Mouse (Mus musculus) NIH3T3 (cell line): ENCODE data around the gene Tmem184c.
A peak's percentile ranks its signal among the peaks of the same experiment; 100 is the strongest.

Experiments
- DNase-seq: peaks from one replicate; pipeline ENCODE4 v3.0.0-alpha.2; 2012; ENCODE audit warnings: low read depth

The Tmem184c gene

GRCm38 (mm10) chr8:77610374-77610969 lies at the start of gene Tmem184c:
Gene Tmem184c, minus strand, starts transcription at chr8:77610698.
- DNase-seq, result peak; percentile 99

GRCm38 (mm10) chr8:77659534-77660080 lies 49.1 kb upstream of the Tmem184c start:
- DNase-seq, result peak; percentile 57

DNA sequence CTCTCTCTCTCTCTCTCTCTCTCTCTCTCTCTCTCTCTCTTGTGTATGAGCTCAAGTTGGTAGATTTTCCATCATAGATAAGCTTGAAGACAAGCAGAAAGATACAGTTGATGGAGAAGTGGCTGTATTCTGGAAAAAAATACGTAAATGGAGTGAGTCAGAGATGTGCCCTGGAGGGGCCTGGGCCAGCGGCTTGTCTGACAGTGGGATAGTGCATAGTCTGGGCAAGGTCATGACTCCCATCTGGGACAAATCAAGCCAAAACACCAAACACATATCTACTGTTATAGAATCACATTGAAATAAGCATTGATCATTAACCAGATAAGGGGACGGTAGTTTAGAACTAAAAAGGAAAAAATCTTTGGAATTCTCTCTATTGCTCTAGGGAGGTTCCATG lies 47.9 kb upstream of the Tmem184c start:
- peak; percentile 11 for DNase-seq

GRCm38 (mm10) chr8:77650646-77651190 lies 40.2 kb upstream of the Tmem184c start:
- no peak for DNase-seq

GRCm38 (mm10) chr8:77640093-77640839 lies 29.8 kb upstream of the Tmem184c start:
- no peak for DNase-seq

DNA sequence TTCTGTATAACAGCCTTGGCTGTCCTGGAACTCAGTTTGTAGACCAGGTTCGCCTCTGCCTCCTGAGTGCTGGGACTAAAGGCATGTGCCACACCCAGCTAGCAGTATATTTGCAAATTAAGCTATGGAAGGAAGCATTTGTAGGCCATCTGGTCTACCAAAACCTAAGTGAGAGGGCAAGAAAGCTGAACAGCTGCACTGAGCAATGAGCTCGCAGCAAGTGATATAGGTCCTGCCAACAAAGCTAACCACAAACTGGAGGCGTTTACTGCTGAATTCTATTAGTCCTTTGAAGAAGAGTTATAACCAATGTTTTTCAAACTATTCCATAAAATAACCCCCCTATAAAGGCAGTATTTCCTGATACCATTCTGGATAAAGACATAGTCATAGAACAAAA lies 27.1 kb upstream of the Tmem184c start:
- no peak for DNase-seq

- peak; percentile 18 for DNase-seq
Measured at GRCm38 (mm10) chr8:77634035-77634434, 23.5 kb upstream of the Tmem184c start.

GRCm38 (mm10) chr8:77633211-77633610 lies 22.7 kb upstream of the Tmem184c start:
- peak; percentile 27 for DNase-seq

- DNase-seq, result no peak
Measured at GRCm38 (mm10) chr8:77630691-77631090, 20.2 kb upstream of the Tmem184c start.

DNA sequence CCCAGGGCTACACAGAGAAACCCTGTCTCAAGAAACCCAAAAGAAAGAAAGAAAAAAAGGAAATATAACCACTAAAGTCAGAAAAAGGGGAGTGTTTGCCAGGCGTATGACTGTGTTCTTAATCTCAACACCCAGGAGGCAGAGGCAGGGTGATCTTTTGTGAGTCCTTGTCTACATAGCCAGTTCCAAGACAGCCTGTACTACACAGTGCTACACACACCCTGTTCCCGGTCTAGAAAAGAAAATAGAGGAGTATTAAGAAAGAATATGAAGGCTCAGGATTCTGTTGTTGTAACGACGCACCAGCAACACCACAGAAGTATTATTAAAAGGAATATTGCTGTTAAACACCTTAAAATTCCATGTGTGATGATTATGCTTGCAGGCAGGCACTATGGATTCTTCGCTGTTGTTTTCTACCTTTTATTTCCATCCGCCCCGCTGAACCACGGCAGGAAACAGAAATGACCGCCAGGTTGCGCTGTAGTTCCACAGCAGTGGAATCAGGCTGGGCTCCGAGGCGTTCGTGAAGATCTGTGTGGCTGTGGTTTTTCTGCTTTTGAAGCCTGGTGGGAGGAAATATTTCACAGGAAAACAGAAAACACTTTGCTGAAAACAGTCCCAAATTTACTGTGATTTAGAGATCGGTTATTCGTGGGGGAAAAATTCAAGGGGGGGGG lies 19.5 kb upstream of the Tmem184c start:
- DNase-seq, result peak; percentile 90

GRCm38 (mm10) chr8:77623677-77624209 lies 13.2 kb upstream of the Tmem184c start:
- DNase-seq, result no peak

DNA sequence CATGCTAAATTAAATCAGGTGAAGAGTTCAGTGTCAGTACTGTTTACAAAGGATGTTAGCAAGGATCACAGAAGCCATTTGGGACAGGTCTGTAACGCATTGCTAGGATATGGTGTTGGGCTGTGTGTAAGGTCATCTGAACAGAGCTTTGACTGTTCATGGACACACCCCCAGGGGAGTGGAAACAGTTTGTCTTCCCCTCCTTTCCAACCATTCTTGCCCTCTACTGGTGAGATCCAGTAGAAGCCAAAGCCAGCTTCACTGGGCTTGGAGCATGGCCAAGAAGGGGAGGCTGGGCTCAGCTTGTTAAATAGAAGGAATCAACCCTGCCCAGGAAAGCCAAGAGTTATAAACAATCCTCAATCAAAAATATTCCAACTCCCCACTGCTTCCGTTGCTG lies 7.4 kb upstream of the Tmem184c start:
- DNase-seq, result peak; percentile 78

- no peak for DNase-seq
Measured at GRCm38 (mm10) chr8:77609621-77610020, 877 bp downstream of the Tmem184c start.

- no peak for DNase-seq
Measured at GRCm38 (mm10) chr8:77584174-77584573, 26.3 kb downstream of the Tmem184c start.

GRCm38 (mm10) chr8:77577674-77578073 lies 32.8 kb downstream of the Tmem184c start:
- no peak for DNase-seq

GRCm38 (mm10) chr8:77574229-77574628 lies 36.3 kb downstream of the Tmem184c start:
- peak; percentile 32 for DNase-seq

GRCm38 (mm10) chr8:77561441-77561840 lies 49.1 kb downstream of the Tmem184c start:
- no peak for DNase-seq

DNA sequence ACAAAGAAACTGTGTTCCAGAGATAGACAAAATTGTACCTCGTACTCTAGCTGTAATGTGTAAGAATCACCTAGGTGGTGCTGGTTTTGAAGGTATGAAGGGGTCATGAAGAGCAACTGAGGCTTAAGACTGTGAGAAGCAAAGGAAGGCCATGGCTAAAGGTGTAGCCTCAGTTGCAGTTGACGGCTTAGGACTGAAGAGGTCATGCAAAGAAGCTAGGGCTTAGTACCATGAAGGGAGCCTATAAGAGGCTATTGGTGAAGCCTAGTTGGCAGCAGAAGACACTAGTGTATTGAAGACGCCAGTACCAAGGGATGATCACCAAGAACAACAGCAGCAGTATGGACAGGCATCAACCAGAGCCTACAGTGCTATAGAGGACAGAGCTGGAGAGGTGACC lies 58.0 kb downstream of the Tmem184c start:
- no peak for DNase-seq

- DNase-seq, result peak; percentile 71
Measured at GRCm38 (mm10) chr8:77549881-77550580, 60.5 kb downstream of the Tmem184c start.

- DNase-seq, result peak; percentile 98
Measured at GRCm38 (mm10) chr8:77549121-77549706, 61.3 kb downstream of the Tmem184c start, which contains the start of gene Prmt9. Gene Prmt9, plus strand, starts transcription at chr8:77549397.
